Mouse (Mus musculus) adrenal gland, adult 8-10 months (tissue): ENCODE results near the gene Sgms1. TPM values are rescaled to one million over a fixed set of nuclear protein-coding genes. Genes with fewer than 3 reads are reported as not detected.
"Not testable (repeated sequence)": the region's sequence is repeated elsewhere in the genome, so short reads cannot be mapped to it uniquely, and the experiment has no call there.

Source experiments
- DNase-seq: peaks from one replicate; pipeline ENCODE4 v3.0.0; 2022
- total RNA-seq, 4 experiments: library from RNA; stranded (reverse); gene quantifications; 2 replicates each; pipeline ENCODE4 v1.2.4; 2022

Sgms1 gene
- total RNA-seq, 4 experiments from 2014 or later = 96.1 to 103 (median 101) TPM

GRCm38 (mm10) chr19:32136888-32137625, 252.5 kb downstream of the Sgms1 start:
- DNase-seq = peak; percentile 15

GRCm38 (mm10) chr19:32131707-32132488, 257.6 kb downstream of the Sgms1 start:
- DNase-seq = not testable (repeated sequence)

GRCm38 (mm10) chr19:32129281-32129680, 260.2 kb downstream of the Sgms1 start:
- no peak for DNase-seq

GRCm38 (mm10) chr19:32127180-32127850, 262.2 kb downstream of the Sgms1 start:
- DNase-seq = no peak

GRCm38 (mm10) chr19:32124155-32124554, 265.4 kb downstream of the Sgms1 start:
- DNase-seq = no peak

- no peak for DNase-seq
These were observed 266.3 kb downstream of the Sgms1 start for GRCm38 (mm10) chr19:32123196-32123595.

- no peak for DNase-seq
These were observed 268.7 kb downstream of the Sgms1 start for GRCm38 (mm10) chr19:32120798-32121197.

GRCm38 (mm10) chr19:32119666-32120065, 269.8 kb downstream of the Sgms1 start:
- DNase-seq = no peak

- no peak for DNase-seq
These were observed 271.0 kb downstream of the Sgms1 start for GRCm38 (mm10) chr19:32118496-32118895.

GRCm38 (mm10) chr19:32117484-32118018, 272.0 kb downstream of the Sgms1 start:
- DNase-seq = no peak

GRCm38 (mm10) chr19:32111866-32112790, 277.4 kb downstream of the Sgms1 start:
- no peak for DNase-seq

GRCm38 (mm10) chr19:32107771-32108306, 281.7 kb downstream of the Sgms1 start, which contains the start of gene Asah2:
Gene Asah2, minus strand, starts transcription at chr19:32108211.
- peak; percentile 69 for DNase-seq

- DNase-seq = no peak
These were observed 282.8 kb downstream of the Sgms1 start for GRCm38 (mm10) chr19:32106750-32107149.

GRCm38 (mm10) chr19:32104217-32104616, 285.3 kb downstream of the Sgms1 start:
- DNase-seq = no peak

- DNase-seq = no peak
These were observed 286.6 kb downstream of the Sgms1 start for GRCm38 (mm10) chr19:32102976-32103300.

GRCm38 (mm10) chr19:32102294-32102975, 287.1 kb downstream of the Sgms1 start:
- no peak for DNase-seq

- DNase-seq = no peak
These were observed 290.9 kb downstream of the Sgms1 start for GRCm38 (mm10) chr19:32098582-32098981.

GRCm38 (mm10) chr19:32092358-32092757, 297.2 kb downstream of the Sgms1 start:
- no peak for DNase-seq

- DNase-seq = no peak
These were observed 298.7 kb downstream of the Sgms1 start for GRCm38 (mm10) chr19:32090804-32091203.

- DNase-seq = no peak
These were observed 300.9 kb downstream of the Sgms1 start for GRCm38 (mm10) chr19:32088570-32088969.
